Mouse (Mus musculus) adrenal gland, postnatal 10 days (tissue): Measurements from ENCODE around the gene BC034090. TPM values are rescaled to one million over a fixed set of nuclear protein-coding genes. Genes with fewer than 3 reads are reported as not detected.
A peak's percentile ranks its signal among the peaks of the same experiment; 100 is the strongest.

Source experiments
- DNase-seq: peaks from one replicate; pipeline ENCODE4 v3.0.0; 2021; ENCODE audit warnings: mixed read lengths
- total RNA-seq, 2 experiments: library from RNA; stranded (reverse); gene quantifications; 2 replicates each; pipeline ENCODE4 v1.2.3; 2021

Gene BC034090
- total RNA-seq, 2 experiments from 2014 or later, result 22.3 to 26.2 TPM

GRCm38 (mm10) chr1:155244771-155245211, 547 bp upstream of the BC034090 start:
- DNase-seq, result peak; percentile 56

DNA sequence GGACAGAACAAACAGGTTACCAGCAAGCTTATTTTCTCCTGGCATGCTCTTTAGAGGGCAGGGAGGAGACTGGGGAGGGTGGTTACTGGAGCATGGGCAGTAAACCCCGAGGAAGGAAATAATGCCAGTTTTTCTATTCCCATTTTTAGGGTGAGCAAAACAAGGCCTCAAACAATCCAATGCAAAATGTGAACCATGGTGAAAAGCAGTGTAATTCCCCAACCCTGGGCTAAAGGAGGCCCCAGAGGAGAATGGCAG, 1.8 kb downstream of the BC034090 start:
- DNase-seq, result no peak

DNA sequence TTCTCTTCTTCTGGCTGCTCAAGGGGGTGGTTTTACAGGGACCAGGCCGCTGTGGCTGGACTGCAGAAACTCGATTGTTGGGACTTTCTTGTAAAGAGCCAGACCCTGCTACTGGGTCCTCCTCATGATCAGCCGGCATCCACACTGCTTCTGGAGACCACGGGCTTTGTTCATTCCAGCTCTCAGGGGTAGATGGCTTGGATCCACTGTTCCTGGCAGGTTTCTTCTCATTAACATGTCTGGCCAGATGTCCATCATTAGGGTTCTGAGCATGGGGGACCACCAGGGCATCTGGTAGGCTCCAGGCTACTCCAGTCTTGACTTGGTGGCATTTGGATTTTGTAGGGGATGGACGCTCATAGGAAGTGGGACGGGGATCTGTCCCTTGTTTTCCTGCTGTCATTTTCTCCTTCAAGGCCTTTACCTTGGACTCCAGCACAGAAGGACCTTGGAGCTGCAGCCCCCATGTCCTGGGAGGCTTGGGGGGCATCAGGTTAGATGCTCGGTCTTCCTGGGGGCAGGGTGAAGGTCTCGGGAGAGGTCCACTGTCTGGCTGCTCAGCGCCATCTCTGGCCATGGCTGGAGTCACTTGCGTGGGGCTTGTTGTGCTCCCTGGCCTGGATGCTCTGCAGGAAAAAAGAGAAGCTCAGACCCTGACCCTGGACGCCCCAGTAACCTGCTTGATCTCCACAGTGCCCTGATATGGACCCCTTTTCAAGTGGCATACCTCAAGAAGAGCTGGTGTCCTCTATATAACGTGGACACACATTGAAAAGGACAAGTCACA, 2.4 kb downstream of the BC034090 start:
- DNase-seq, result no peak

GRCm38 (mm10) chr1:155239962-155240717, 4.1 kb downstream of the BC034090 start:
- peak; percentile 82 for DNase-seq

- no peak for DNase-seq
These were observed 5.1 kb downstream of the BC034090 start for GRCm38 (mm10) chr1:155239169-155239568.

DNA sequence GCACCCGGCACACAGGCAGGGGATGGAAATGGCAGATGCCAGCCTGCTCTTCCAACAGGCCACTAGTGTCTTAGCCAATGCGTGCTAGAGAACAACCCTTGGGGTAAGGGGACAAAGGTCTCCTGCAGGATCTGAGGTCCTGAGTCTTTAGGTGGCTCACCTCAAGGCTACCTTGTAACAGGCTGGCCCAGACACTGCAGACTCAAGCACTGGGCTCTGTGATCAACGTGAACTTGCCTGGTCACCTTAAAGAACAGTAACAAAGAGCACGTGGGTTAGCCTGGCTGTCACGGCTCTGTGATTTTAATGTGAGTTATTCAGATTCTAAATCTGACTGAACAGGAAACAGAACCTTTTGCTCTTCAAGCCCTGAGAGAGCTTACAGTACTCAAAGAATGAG, 6.1 kb downstream of the BC034090 start:
- no peak for DNase-seq

DNA sequence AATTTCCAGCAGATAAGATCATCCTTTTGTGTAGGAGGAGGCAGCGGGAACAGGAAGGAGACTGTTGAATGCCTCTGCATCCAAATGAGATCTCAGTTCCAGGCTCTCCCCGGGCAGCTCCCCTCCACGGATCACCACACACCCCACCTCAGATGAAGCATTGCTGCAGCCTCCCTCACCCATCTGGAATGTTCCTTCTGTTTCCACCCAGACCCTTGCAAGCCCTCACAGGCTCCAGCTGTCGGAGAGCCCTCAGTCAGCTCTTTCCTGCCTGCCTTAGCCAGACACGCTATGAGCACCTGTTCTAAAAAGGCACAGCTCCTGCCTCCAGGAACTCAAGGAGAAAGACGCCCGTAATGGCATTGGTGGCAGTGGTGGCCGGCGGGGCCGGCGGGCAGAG, 6.9 kb downstream of the BC034090 start:
- no peak for DNase-seq

DNA sequence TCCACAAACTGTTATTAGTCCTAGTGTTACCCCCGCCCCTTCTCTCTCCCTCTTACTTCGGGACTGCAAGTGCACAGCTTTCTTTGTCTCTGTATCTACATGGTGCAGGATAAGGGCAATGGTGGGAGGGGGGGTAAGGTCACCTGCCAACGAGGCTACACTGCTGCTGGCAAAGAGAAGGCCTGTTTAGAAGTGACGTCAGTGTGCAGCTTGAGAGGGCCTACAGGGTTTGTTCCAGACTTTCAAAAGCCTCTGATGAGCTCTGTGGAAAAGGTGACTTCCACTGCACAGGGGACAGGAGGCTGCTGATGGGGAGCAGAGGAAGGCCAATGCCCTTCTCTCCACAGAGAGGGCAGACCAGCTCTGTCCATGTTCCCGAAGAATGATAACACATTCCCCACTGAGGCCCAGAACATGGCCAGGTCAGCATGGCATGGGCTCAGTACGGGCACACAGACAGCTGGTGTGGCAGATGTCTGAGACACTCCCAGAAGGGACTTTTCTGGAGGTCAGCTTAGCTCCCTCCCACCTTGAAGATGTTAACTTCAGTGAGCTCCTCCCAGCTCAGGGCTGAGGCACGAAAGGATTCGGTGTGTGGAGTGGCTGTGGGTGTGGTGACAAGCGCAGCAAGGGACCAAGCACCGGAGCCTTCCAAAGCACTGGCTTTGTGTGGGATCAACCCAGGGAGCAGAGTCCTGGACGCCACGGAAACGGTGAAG, 7.8 kb downstream of the BC034090 start:
- DNase-seq, result peak; percentile 20

- DNase-seq, result peak; percentile 2
These were observed 8.6 kb downstream of the BC034090 start for GRCm38 (mm10) chr1:155235641-155236040.

DNA sequence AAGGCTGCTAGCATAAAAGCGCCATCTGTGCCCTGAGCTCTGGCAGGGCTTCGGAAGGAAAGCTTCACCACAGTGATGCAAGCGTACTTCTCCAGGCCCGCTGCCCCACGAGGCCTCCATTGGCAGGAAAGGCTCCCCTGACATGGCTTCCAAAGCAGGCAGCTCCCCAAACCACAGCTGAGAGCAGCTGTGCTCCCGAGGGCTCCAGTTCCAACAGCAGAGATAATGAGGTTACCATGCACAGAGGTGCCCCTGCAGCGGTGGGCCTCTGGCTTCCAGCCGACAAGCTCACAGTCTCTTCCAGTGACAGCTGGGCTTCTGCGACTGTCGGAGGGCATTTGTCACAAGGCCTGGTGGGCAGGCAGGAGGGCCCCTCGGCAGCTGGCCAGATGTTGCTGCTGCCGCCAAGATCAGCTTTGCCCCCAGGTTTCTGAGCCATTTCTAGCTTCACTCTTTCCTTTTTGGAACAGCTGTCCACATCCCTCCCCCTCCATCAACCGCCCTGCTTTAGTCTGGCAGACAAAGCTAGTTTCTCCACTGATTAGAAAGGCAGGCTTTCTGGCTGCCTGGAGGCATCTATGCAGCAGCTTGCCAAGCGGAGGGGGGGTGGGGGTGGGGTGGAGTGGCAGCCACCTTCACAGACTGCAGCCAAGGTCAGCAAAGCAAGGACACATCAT, 10.2 kb downstream of the BC034090 start:
- DNase-seq, result peak; percentile 83

- peak; percentile 31 for DNase-seq
These were observed 10.9 kb downstream of the BC034090 start for GRCm38 (mm10) chr1:155233378-155233777.

GRCm38 (mm10) chr1:155232786-155233185, 11.5 kb downstream of the BC034090 start:
- no peak for DNase-seq

DNA sequence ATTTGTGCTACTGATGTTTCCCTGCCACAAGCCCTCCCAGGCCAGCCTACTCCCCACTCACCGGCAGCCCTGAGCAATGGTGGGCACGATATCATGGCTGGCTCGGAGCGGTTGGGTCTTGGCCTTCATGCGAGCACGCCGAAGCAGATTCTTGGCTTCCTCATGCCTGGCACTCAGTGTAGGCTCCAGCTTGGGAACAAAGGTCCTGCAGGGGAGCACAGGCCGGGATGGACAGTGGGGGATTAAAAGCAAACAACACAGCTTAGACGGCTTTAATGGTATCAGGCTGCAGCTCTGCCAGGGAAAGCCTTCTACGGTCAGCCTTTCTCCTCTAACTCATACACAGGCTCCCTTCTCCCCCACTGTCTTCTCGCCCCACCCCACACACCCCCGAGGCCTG, 11.9 kb downstream of the BC034090 start:
- DNase-seq, result no peak

- peak; percentile 60 for DNase-seq
These were observed 14.5 kb downstream of the BC034090 start for GRCm38 (mm10) chr1:155229464-155230411.

DNA sequence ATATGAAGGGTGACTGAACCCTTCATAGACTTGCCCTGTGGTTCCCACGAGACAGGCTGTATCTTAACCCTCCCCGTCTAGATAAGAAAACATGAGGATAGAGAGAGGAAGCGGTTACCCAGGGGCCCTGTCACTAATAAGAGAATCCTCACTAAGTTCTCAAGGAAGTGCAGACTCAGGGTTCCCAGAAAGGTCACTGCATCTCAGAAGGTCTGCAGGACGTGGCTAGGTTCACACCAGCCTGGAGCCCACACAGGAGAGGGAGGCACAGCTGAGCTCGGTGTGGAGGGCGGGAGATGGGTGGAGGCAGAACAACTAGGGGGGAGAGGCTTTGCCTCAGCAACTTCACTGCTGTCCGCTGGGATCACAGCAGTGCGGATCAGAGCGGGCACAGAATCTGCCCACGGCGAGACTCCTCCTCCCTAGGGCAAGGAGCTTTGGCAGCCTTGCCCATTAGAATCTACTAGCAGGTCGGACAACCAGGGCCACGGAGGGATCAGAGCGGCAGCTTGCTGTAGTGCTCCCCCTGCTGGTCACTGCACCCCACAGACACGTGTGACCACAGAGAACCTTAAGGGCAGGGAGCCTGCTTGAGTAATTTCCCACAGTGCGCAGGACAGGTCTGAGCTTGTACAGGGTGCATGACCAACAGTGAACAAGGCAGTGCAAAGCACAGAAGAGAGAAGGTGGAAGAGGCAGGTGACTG, 20.2 kb downstream of the BC034090 start:
- DNase-seq, result peak; percentile 92

- no peak for DNase-seq
These were observed 21.2 kb downstream of the BC034090 start for GRCm38 (mm10) chr1:155223036-155223435.

GRCm38 (mm10) chr1:155222101-155222669, 22.1 kb downstream of the BC034090 start:
- no peak for DNase-seq

GRCm38 (mm10) chr1:155218924-155219323, 25.3 kb downstream of the BC034090 start:
- no peak for DNase-seq

GRCm38 (mm10) chr1:155217865-155218541, 26.2 kb downstream of the BC034090 start:
- DNase-seq, result peak; percentile 68

DNA sequence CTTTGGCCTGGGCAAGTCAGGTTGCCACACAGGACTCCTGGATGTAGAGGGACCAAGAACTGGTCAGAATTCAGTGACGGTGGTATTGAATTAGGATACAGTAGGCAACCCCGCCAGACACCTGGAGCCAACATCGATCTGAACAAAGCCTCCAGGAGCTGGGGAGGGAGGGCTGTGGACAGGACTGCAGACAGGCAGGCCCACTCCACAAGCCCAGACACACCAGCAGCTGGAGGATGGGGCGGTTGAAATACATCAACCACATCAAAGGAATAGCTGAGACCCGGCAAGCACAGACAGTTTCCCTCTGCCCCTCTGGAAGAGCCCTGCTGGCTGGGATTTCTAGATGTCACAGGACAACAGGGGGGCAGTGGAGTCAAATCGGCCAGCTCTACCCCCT, 27.4 kb downstream of the BC034090 start:
- no peak for DNase-seq
